Mouse (Mus musculus): ENCODE results near the gene Zfp335.

DNA sequence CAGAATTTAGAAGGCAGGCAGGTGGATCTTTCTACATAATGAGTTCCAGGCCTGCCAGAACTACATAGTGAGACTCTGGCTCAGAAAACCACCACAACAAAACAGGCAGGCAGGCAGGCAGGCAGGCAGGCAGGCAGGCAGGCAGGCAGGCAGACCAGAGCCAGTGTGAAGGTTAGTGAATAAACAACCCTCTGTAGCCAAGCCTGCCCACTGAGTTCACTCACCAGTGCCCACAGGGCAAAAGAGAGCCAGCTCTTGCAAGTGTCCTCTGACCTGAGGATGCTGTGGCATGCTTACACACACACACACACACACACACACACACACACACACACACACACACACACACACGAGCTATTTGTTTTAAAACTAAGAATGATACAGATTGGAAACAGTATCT is 8.1 kb downstream of the Zfp335 start:
- TF ChIP-seq POLR2A (IDR thresholded peaks at IDR 0.05; ENCODE audit: control insufficient read depth, low read depth, low read length) = no peak
- TF ChIP-seq CTCF (IDR thresholded peaks at IDR 0.05; ENCODE audit: control insufficient read depth, insufficient read depth, insufficient replicate concordance, low read depth, low read length) = no peak
